Mouse (Mus musculus): ENCODE measurements at regions not wholly inside any gene's neighbourhood (a gene's known extent, or its start where the extent isn't known, plus 50 kb on each side); places are given as distances from the start of the nearest gene placed in this dataset.

DNA sequence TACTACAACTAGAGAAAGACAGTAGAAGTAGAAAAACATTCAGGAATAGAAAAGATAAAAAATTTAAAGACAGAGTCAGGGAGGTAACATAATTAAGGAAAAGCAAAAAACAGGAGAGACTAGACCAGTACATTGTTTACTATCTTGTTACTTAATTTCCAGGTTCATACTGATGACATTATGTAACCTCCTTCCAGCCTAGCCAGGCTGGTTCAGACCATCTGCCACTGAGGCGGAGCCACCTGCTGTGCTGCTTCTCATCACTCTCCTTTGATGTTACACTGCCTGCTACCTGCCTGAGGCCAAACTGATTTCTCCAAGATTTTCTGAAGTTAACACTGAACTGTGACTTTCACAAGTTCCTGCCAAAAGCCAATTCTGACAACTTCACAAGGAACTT lies 64.2 kb upstream of the Vmn2r2 start:
- no peak for DNase-seq

DNA sequence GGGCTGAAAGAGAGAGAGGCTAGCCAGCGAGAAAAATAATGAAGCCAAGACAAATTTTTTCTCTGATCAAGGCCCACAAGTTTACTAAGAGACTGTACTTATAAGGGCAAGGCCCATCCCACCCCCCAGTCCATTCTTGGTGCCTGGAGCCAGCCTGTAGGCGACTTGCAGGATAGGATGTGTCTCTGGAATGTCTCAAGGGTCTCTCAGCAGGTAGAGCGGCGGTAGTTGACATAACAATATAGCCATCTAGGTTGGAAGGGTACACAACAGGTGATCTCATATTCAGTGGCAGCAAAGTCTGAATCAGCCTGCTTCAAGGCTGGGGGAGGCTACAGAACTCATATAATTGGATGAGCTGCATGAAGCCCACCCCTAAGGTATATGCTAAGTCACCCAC lies 61.1 kb upstream of the Vmn2r2 start:
- no peak for DNase-seq

DNA sequence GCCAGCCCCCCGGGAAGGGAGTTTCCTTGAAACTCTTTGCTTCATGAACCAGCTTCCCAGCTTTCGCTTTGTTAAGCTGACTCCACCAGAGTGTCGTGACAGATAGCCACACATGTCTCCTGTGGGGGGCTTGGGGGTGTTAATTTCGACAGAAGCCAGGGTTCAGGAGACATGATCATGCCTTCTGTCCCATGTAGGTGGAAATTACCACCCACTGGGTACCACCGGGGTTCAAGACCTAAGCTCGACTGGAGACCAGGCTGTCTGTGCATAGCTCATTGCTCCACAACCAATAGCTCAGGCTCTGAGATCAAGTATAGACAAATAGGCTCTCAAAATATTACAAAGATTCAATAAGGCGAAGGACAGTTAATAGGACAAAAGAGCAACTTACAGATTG lies 50.6 kb upstream of the Vmn2r2 start:
- peak in 1 of 2 experiments; percentile 5 for DNase-seq

Measured in kidney, postnatal 4 days (tissue).